Mouse (Mus musculus) gastrocnemius, adult 2 months (tissue): Measurements from ENCODE around the gene Prm2. TPM values are rescaled to one million over a fixed set of nuclear protein-coding genes. Genes with fewer than 3 reads are reported as not detected.

Experiments
- DNase-seq: peaks from one replicate; pipeline ENCODE4 v3.0.0; 2022
- H3K27ac ChIP-seq: fragments of 200-600 bp; 2 replicates; pipeline ENCODE4 v1.8.1; 2022; ENCODE audit warnings: mild to moderate bottlenecking
- H3K4me3 ChIP-seq: fragments of 200-600 bp; 2 replicates; pipeline ENCODE4 v1.8.1; 2022; ENCODE audit warnings: mild to moderate bottlenecking, moderate library complexity
- CTCF ChIP-seq: fragments of 200-600 bp; IDR thresholded peaks from 2 replicates; pipeline ENCODE4 v1.8.1; 2022; ENCODE audit warnings: antibody characterized with exemption, mild to moderate bottlenecking, moderate library complexity
- intact Hi-C: fragments of 180-260 bp; cut with DNase I; formaldehyde crosslinking; loops from one replicate; pipeline ENCODE4 v1.15.1; 2025
- total RNA-seq, 2 experiments: library from RNA; stranded (reverse); gene quantifications; 2 replicates each; pipeline ENCODE4 v1.2.3; 2021

Gene Prm2
- total RNA-seq, 2 experiments from 2014 or later = not detected

DNA sequence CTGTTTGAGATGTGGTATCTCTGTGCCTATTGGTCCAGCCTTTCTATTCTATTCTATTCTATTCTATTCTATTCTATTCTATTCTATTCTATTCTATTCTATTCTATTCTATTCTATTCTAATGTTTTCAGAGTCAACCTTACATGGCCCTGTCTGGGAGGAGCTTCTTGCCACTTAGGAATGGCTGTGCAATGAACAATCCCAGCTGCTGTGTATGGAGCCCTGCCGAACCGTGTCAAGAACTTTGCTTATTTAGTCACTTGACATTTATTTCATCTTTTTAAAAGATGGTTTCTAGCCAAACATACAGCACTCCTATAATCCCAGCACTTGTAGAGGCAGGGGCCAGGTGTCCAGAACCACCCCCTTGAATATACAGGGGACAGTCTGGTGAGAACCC is 31.6 kb downstream of the Prm2 start:
- Histone ChIP-seq H3K4me3 (no peak overlapping the region), H3K27ac (no peak overlapping the region)
- intact Hi-C loops = no loop called here
- no peak for DNase-seq
- no peak for TF ChIP-seq CTCF

DNA sequence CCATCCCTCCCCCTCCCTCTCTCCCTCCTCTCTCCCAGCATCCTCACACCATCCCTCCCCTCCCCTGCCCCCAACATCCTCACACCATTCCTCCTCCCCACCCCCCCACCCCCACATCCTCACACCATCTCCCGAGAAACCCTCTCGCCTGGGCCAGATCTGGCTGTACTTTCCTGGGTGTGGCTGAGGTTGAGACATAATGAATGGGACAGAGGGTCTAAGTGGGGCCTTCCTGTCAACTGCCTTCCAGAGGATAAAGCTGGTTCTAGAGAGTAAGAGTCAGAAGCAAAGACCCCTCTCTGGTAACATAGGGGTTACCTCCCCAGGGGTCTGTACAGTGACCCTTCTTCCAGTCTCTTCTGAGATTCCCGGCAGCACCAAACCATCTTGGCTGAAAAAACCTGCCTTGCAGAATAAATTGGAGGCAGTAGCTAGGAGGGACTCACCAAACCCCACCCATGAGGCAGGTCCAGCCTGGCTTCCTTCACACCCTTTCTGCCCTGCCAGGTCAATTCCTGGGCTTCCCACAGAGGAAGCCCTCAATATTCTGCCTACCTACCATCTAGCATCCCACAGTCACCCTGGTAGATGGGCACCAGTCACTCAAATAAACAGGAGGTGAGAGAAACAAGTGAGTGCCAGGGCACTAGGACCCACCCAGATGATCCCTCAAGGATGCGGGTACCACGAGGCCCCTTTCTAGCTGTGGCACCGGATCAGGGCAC is 32.2 kb downstream of the Prm2 start:
- no peak overlapping the region for H3K27ac ChIP-seq
- intact Hi-C loops = no loop called here

DNA sequence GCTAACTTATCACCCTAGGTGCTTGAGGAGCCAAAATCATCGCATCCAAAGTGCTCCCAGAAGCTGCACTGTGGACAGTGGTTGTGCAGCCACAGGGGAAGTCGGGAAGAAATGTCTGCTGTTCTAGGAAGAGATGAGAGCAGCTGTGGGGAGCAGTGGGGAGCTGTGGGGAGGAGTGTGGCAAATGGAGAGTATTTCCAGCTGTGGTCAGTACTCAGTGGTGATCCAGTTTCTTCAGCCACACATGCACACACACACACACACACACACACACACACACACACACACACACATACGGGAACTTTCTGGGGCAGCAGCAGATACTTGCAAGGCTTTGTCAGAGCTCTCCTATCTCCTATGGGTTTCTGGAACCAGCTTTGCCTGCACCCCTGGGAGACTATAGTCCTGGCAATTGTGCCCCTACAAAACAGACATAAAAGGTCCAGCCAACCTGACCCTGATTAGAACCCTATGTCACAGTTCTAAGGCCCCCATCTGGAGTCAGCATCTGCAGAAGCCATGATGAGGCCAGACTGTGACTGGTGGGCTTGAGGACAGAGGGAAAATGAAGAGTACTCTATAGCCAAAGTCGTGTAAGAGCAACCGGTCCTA is 33.3 kb downstream of the Prm2 start:
- no peak overlapping the region for H3K4me3 ChIP-seq
- DNase-seq = no peak
- intact Hi-C loops = no loop called here

More for the DNA sequence above, 32.2 kb downstream of the Prm2 start:
- no peak overlapping the region for H3K4me3 ChIP-seq
- DNase-seq = no peak
- no peak for TF ChIP-seq CTCF

DNA sequence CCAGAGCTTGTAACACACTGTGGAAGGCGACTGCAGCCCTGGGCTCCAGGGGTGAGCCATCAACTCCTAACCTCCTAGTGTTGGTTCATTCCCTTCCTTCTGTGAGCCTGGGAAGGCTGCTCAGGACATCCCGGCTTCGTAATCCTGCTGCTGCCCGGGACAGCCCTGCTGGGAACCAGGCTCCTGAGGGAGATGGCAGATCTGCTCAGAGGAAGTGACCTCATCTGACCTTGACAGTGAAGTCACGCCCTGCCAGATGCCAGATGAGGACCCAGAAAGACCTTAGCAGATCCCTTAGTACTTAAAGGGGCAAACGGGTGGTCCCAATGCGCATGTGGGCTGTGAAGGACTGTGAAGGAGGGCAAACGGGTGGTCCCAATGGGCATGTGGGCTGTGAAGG is 34.8 kb downstream of the Prm2 start:
- TF ChIP-seq CTCF = no peak
- Histone ChIP-seq H3K4me3 (no peak overlapping the region), H3K27ac (no peak overlapping the region)
- intact Hi-C loops = no loop called here
- DNase-seq = peak; percentile 56

More for the DNA sequence above, 33.3 kb downstream of the Prm2 start:
- H3K27ac ChIP-seq = no peak overlapping the region
- TF ChIP-seq CTCF = no peak

DNA sequence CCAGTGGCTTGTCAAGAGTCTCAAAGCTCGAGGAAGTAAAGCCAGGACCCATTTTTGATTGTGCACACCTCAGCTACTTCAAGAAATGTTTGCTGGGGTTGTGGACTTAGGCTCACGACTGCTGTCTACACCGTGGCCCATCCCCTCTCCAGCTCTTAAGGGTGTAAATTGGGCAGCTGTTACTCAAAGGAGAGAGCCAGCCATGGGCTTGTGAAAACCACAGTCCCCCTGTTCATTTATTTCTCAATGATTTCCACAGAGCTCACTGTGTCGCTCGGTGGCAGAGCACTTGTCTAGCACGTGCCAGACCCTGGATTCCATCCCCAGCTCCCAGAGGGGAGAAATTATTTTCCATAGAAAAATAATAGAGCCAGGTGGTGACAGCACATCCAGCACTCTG is 39.8 kb downstream of the Prm2 start:
- no peak for DNase-seq
- intact Hi-C loops = no loop called here
- TF ChIP-seq CTCF = no peak

DNA sequence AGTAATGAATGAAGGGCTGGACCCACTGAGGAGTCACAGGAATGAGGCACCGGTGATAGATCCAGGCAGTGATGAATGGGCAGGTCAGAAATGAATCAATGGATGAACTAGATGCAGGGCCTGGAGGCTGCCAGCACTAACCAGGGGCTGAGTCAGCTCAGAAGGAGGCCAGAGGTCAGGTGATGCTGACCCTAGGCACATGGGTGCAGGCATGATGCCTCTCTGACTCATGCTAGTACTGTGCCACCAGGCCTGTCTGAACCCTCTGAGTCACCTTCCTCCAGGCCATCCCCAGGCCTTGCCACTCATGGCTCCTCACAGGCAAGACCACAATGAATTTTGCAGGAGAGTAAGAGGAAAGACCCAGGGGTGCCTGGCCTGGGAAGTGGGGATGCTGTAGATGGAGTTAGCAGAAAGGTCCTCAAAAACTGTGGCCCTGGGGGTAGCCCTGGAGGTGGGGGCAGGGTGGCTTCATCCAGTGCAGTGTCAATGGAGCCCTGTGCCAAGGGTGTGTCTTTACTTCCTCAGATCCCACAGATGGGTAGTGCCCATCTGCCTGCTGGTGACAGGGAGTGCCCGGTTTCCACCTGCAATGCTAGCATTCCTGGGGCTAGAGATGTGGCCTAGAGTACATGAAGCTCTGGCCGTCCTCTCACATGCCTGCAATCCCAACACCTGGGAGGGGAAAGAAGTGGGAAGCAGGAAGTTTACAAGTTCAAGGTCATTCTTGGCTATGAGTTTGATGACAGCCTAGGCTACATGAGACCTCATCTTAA is 41.2 kb downstream of the Prm2 start:
- intact Hi-C loops = no loop called here
- Histone ChIP-seq H3K4me3 (no peak overlapping the region), H3K27ac (no peak overlapping the region)
- DNase-seq = no peak
- TF ChIP-seq CTCF = no peak

More for the DNA sequence above, 39.8 kb downstream of the Prm2 start:
- Histone ChIP-seq H3K27ac (no peak overlapping the region), H3K4me3 (no peak overlapping the region)

DNA sequence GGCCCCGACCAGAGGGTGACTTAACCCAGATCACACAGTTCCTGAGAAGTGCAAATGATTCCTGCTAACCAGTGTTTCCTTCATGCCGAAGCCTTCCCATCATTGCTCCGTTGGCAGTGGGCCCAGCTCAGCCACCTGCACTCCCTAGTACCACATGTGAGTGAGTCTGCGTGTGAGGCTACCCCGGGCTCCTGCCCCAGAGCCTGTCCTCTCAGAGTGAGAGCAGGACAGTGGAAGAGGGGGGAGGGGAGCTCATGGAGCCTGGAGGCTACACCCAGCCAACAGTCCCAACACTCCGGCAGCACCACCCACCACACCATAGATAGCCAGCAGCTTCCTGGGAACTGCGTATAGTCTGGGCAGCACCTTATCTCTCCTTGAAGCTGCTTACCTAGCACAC is 46.1 kb downstream of the Prm2 start:
- intact Hi-C loops = no loop called here
- no peak for TF ChIP-seq CTCF
- Histone ChIP-seq H3K27ac (no peak overlapping the region), H3K4me3 (no peak overlapping the region)
- no peak for DNase-seq

DNA sequence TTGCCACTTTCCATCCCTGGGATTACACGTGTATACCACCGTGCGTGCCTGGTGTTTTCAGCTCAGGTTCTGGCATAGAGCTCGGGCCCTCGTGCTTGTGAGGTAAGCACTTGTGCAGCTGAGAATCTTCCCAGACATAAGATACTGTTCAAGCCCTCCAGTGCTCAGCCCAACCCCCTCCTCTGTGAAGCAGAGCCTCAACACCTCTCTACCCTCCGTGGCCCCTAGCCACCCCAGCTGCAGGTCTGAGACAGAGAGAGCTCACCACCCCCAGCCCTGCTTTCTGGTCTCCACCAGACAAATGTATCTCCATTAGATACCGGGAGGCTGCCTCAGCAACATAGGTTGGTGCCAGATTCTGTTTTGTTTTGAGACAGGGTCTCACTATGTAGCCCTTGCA is 46.7 kb downstream of the Prm2 start:
- Histone ChIP-seq H3K27ac (no peak overlapping the region), H3K4me3 (no peak overlapping the region)
- intact Hi-C loops = no loop called here
- TF ChIP-seq CTCF = no peak
- no peak for DNase-seq

Other genes starting within 250 kb of the Prm2 start
- under 1 TPM; 0.33 to 0.61 TPM for gene Socs1, start 10.6 kb downstream of the Prm2 start, total RNA-seq
- not detected for gene Tnp2, start 7.5 kb downstream of the Prm2 start, total RNA-seq
- not detected for gene Prm3, start 5.2 kb downstream of the Prm2 start, total RNA-seq
- not detected for gene Prm1, start 9.7 kb upstream of the Prm2 start, total RNA-seq
- gene Gm11172, start 16.8 kb upstream of the Prm2 start, total RNA-seq = not detected
- gene Rmi2, start 38.9 kb upstream of the Prm2 start, total RNA-seq = 1 to 10 TPM; 1.2 to 1.9 TPM